Mouse (Mus musculus): Measurements from ENCODE around the gene Vwa8.

DNA sequence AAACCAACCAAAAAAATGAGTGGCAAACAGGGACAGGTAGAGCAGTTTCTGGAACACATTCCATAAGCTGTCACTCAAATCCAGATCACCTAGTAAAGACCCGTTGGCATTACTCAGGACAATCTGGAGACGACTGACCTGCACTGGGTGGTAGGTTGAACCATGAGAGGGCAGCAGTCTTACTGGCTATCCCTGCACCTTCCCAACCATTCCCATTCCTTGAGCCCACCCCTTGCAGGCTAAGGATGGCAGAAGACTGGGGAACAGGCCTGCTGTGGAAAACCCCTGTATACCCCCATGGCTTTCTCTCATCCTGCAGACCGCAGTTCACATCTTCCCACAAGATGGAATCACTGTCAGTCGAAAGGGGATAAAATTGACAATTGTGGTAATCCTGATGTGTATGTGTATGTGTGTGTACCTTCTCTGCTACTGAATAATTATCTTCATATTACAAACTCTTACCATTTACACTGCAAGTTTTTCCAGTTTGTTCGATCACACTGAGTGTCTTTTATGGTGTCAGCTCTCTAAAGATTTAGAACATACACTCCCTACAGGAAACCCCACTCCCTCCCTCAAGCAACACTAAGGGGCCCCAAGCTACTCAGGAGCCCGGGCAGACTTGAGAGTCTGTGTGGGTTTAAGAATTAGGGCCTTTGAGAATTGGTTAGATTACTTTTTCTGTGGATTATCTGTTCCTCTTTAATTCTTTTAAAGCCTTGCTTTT lies 393.0 kb downstream of the Vwa8 start:
- TF ChIP-seq CTCF (IDR thresholded peaks at IDR 0.05) (no peak), EP300 (IDR thresholded peaks at IDR 0.05) (no peak)
